Mouse (Mus musculus): ENCODE data around the gene Grik5. TPM values are rescaled to one million over a fixed set of nuclear protein-coding genes. Genes with fewer than 3 reads are reported as not detected.

Gene Grik5
- total RNA-seq, 2 experiments from 2014 or later: 234 to 242 TPM

- DNase-seq: no peak
These were observed 88.8 kb downstream of the Grik5 start for GRCm38 (mm10) chr7:24983396-24983795.

- DNase-seq: no peak
These were observed 91.7 kb downstream of the Grik5 start for GRCm38 (mm10) chr7:24980439-24980838.

GRCm38 (mm10) chr7:24978781-24979180, 93.4 kb downstream of the Grik5 start:
- DNase-seq: no peak

- DNase-seq: no peak
These were observed 97.1 kb downstream of the Grik5 start for GRCm38 (mm10) chr7:24974893-24975595.

DNA sequence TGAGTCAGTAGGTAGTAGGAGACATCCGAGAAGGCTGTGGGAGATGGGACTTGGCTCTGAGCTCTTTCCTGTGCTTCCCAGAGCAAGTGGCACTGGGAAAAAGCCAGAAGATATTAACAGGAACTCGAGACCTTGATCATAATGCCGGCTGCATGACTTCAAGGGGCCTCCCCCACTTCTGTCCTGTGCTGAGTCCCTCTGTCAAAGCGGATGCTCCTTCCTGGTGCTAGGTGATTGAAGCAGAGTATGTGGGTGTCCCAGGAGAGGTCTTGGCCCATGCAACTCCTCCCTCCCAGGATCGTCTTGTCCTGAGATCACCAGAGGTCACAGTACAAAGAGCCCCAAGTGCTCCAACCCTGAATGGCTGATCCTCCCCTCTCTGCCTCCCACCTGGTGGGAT, 98.2 kb downstream of the Grik5 start:
- no peak for DNase-seq

GRCm38 (mm10) chr7:24973208-24973607, 98.9 kb downstream of the Grik5 start:
- no peak for DNase-seq

DNA sequence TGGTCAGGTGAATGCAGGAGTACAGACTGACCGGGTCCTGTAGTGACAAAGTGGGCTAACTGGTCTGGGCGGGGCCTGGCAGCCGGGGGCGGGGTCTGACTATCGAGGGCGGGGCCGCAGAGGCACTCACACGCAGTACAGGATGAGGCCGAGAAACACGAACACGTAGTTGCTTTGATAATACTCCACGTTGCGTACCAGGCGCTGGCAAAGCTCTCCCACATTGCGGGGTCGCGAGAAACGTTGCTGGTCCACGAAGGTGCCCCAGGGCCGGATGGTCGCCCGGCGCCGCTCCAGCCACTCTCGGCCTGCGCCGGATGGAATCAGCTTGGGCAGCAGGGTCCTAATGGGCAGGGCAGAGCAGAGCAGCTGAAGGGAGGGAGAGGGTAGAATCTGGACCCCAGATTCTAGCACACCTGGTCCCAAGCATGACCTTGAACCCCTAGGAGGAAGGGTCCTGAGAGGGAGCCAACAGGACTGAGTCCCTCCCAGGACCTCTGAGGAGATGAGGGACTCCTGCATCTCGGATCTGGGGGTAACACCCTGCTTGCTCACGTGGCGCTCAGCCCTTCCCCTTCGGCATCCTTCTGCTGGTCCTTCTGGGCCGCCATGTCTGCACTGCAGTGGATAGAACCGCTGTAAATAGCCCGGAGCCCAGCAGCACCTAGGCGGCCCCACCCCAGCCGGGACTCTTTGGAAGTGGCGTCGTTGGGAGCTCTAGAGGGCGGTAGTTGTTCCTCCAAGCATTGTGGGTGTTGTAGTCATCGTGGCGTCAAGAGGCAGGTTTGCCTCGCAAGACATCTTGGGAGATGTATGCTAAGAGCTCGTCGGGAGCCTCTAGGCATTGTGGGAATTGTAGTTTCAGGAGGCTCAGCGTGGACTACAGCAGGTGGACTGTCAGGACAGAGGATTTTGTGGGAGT, 99.9 kb downstream of the Grik5 start, which contains the start of gene Rabac1:
TSS of gene Rabac1 (minus strand) at position 783 of the 922 bp plus-strand sequence.
- DNase-seq: peak; percentile 92

GRCm38 (mm10) chr7:24971261-24971971, 100.7 kb downstream of the Grik5 start:
- DNase-seq: no peak

- DNase-seq: no peak
These were observed 101.8 kb downstream of the Grik5 start for GRCm38 (mm10) chr7:24970341-24970740.

DNA sequence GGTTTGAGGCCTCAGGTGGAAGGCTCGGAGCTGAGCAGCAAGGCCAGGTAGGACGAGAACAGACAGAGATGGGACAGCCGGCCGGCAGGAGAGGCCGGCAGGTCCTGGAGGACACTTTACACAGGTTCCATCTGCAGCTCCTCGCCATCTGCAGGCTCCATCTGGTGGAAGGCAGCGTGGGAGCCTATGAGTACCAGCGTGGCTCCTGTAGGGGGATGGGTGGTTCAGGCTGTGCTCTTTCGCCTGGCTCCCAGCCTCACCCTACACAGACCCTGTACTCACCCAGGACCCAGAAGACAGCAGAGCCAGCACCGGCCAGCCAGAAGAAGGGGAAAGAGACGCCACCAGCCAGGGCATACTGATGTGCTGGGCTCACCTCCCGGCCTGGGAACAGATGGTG, 102.3 kb downstream of the Grik5 start:
- DNase-seq: peak; percentile 62 to 68

DNA sequence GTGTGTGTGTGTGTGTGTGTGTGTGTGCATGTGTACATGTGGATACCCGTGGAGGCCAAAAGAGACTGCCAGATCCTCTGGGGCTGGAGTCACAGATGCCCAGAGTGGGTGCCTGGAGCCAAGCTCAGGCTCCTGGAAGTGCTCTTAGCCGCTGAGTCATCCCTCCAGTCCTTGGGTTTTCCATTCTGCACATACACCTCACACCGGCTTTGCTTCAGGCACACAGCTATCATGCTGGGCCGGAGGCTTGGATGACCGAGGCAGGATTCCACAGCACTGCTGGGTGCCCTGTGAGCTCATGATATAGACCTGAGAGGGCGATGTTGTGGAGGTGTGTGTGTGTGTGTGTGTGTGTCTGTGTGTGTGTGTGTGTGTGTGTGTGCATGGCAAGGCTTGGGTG, 103.7 kb downstream of the Grik5 start:
- no peak for DNase-seq

DNA sequence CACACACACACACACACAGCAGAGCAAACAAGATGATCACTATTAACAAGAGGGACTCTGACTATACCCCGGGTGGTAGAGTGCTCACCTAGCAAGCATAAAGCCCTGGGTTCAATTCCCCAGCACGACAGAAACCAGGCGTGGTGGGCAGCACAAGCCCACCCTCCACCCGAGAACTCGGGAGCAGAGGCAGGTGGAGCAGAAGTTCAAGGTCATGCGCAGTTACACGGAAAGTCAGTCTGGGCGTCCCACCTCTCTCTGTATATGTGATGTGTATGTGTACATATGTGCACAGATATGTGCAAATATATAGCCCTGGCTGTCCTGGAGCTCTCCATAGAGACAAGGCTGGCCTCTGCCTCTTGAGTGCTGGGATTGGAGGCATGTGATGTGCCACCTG, 104.2 kb downstream of the Grik5 start:
- DNase-seq: no peak

GRCm38 (mm10) chr7:24964897-24965535, 107.1 kb downstream of the Grik5 start:
- peak; percentile 70 to 80 for DNase-seq

GRCm38 (mm10) chr7:24964288-24964687, 107.9 kb downstream of the Grik5 start:
- DNase-seq: no peak

Small RNA genes within 50 kb of the gene (microRNA-seq; reads per million reads assigned to microRNA genes)
- 0 to 0.60 reads per million in 2 experiments for gene Mir6537
- gene Mir7046: 5.7 to 11.2 reads per million in 2 experiments
- gene Mir7047: 52.3 to 59.1 reads per million in 2 experiments

Other genes starting within 250 kb of the Grik5 start
- gene Gm9844, start 210.1 kb downstream of the Grik5 start, total RNA-seq (2021): not detected
- gene Lypd4, start 202.4 kb downstream of the Grik5 start, total RNA-seq (2021): not detected
- not detected for gene Dmrtc2, start 202.3 kb downstream of the Grik5 start, total RNA-seq (2021)
- 100 to 1,000 TPM; 490 to 494 TPM for gene Rps19, start 188.0 kb downstream of the Grik5 start, total RNA-seq (2021)
- under 1 TPM in 1 of 2 experiments, not detected in 1; 0.43 TPM for gene Cd79a, start 175.0 kb downstream of the Grik5 start, total RNA-seq (2021)
- 10 to 100 TPM; 81.1 to 86.9 TPM for gene Arhgef1, start 169.4 kb downstream of the Grik5 start, total RNA-seq (2021)
- gene Gm4881, start 127.9 kb downstream of the Grik5 start, total RNA-seq (2021): not detected
- 100 to 1,000 TPM; 267 to 288 TPM for gene Rabac1, start 99.6 kb downstream of the Grik5 start, total RNA-seq (2021)
- 1,000 to 10,000 TPM; 2,432 to 2,476 TPM for gene Atp1a3, start 66.4 kb downstream of the Grik5 start, total RNA-seq (2021)
- 10 to 100 TPM; 28.4 to 30.0 TPM for gene Zfp574, start 221 bp upstream of the Grik5 start, total RNA-seq (2021)
- gene Pou2f2, start 107.4 kb upstream of the Grik5 start, total RNA-seq (2021): 1 to 10 TPM; 9.4 to 9.6 TPM
- 10 to 100 TPM; 26.1 to 28.0 TPM for gene Dedd2, start 148.3 kb upstream of the Grik5 start, total RNA-seq (2021)
- 10 to 100 TPM; 11.6 to 12.5 TPM for gene Zfp526, start 149.1 kb upstream of the Grik5 start, total RNA-seq (2021)
- gene Gsk3a, start 165.5 kb upstream of the Grik5 start, total RNA-seq (2021): 100 to 1,000 TPM; 195 to 201 TPM
- gene Erf, start 178.4 kb upstream of the Grik5 start, total RNA-seq (2021): 10 to 100 TPM; 34.3 to 35.4 TPM
- gene Cic, start 195.4 kb upstream of the Grik5 start, total RNA-seq (2021): 100 to 1,000 TPM; 173 to 213 TPM
- gene Pafah1b3, start 225.6 kb upstream of the Grik5 start, total RNA-seq (2021): 10 to 100 TPM; 21.2 to 25.9 TPM
- not detected for gene Prr19, start 229.1 kb upstream of the Grik5 start, total RNA-seq (2021)
- 10 to 100 TPM; 24.5 to 26.0 TPM for gene Tmem145, start 233.8 kb upstream of the Grik5 start, total RNA-seq (2021)
- gene Megf8, start 244.8 kb upstream of the Grik5 start, total RNA-seq (2021): 10 to 100 TPM; 95.3 to 95.9 TPM

All from layer of hippocampus, postnatal 36 days (tissue).